8 mouse cellular contexts compared by ENCODE assay signal in the genomic region with DNA sequence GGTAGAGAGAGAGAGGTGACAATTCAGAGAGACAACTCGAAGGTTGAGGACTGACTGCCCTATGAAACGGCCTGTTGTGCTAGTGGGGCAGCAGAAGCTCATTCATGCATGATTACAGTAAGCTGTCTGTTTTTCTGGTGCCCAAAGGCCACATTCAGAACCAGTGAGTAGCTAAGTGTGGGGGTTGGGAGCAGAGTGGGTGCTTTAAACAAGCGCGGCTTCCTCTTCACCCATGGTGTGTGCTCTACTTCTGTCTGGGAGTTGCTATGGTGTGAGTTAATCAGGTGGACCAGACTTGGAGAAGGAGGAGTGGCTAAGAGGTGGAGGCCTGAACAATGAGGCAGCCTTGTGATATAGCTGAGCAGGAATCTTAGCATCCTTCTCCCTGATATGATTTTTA. TPM values are rescaled to one million over a fixed set of nuclear protein-coding genes. Genes with fewer than 3 reads are reported as not detected.
DNase-seq lines count a peak whose midpoint lies in the region; ATAC-seq lines count a peak whose summit lies in the region.

No protein-coding gene starts in this region.

- WGBS in heart, embryonic 16.5 days = 44% methylated on average over 4 of the region's 4 CpGs
- 43% methylated on average over 4 of the region's 4 CpGs for WGBS in hindbrain, embryonic 12.5 days
- 20% methylated on average over 4 of the region's 4 CpGs for WGBS in liver, embryonic 15.5 days (ENCODE audit: insufficient replicate concordance)

- no peaks in the 10 kb centered on the region for H3K9me3 ChIP-seq in heart, embryonic 16.5 days (replicated peaks; ENCODE audit: control insufficient read depth, low read length)
- H3K9me3 ChIP-seq in hindbrain, embryonic 12.5 days (replicated peaks) = no peaks in the 10 kb centered on the region
- no peaks in the 10 kb centered on the region for H3K9me3 ChIP-seq in liver, embryonic 15.5 days (replicated peaks)

- H3K27ac ChIP-seq in heart, embryonic 16.5 days (ENCODE audit: low read length) = 0 out of 2 replicates have a peak overlapping the region, but pooled peaks have one; percentile 6
- H3K27ac ChIP-seq in hindbrain, embryonic 12.5 days = peak overlapping the region; percentile 93
- H3K27ac ChIP-seq in liver, embryonic 15.5 days (replicated peaks) = no peak overlapping the region

- no peaks in the 10 kb centered on the region for H3K36me3 ChIP-seq in heart, embryonic 16.5 days (ENCODE audit: control insufficient read depth, insufficient read depth)
- no peaks in the 10 kb centered on the region for H3K36me3 ChIP-seq in hindbrain, embryonic 12.5 days
- H3K36me3 ChIP-seq in liver, embryonic 15.5 days (replicated peaks) = no peaks in the 10 kb centered on the region

- no peak for ATAC-seq in heart, embryonic 16.5 days (replicated peaks; ENCODE audit: extremely low read depth, insufficient read depth, low FRiP score)
- no peak for ATAC-seq in hindbrain, embryonic 12.5 days (ENCODE audit: low FRiP score)
- ATAC-seq in liver, embryonic 15.5 days (ENCODE audit: insufficient read depth) = no peak

- intact Hi-C loops in heart, postnatal 36 days (cut with DNase I) = no loop called here

- peaks cover 13% of the 10 kb centered on the region for H3K4me1 ChIP-seq in heart, embryonic 16.5 days (ENCODE audit: control insufficient read depth, insufficient read depth, low read length)
- peaks cover 45% of the 10 kb centered on the region for H3K4me1 ChIP-seq in hindbrain, embryonic 12.5 days
- peaks cover 15% of the 10 kb centered on the region for H3K4me1 ChIP-seq in liver, embryonic 15.5 days (replicated peaks)

- H3K27me3 ChIP-seq in heart, embryonic 16.5 days (ENCODE audit: control insufficient read depth, insufficient read depth, low read length) = no peaks in the 10 kb centered on the region
- H3K27me3 ChIP-seq in hindbrain, embryonic 12.5 days = peaks cover 7% of the 10 kb centered on the region; the same call in 1 of the 2 replicates
- H3K27me3 ChIP-seq in liver, embryonic 15.5 days = peaks cover 46% of the 10 kb centered on the region

- no peak for DNase-seq in heart, postnatal 36 days
- DNase-seq in cerebellum, adult 9-10 months = peak; percentile 68
- peak; percentile 23 for DNase-seq in retina, adult 2 months (ENCODE audit: low read depth, low spot score)
- DNase-seq in B cell, adult 2 months = no peak
- DNase-seq in kidney, adult 18-20 months = no peak

- peak overlapping the region; percentile 90 for H3K9ac ChIP-seq in heart, embryonic 16.5 days (ENCODE audit: low read length)
- H3K9ac ChIP-seq in hindbrain, embryonic 12.5 days = peak overlapping the region; percentile 89
- H3K9ac ChIP-seq in liver, embryonic 15.5 days = no peak overlapping the region

- H3K4me2 ChIP-seq in heart, embryonic 16.5 days (ENCODE audit: low read depth, low read length) = peak overlapping the region; percentile 98
- peak overlapping the region; percentile 85 for H3K4me2 ChIP-seq in hindbrain, embryonic 12.5 days (replicated peaks)
- peak overlapping the region; percentile 94 for H3K4me2 ChIP-seq in liver, embryonic 15.5 days

- H3K4me3 ChIP-seq in heart, embryonic 16.5 days (ENCODE audit: low read length) = peak overlapping the region; percentile 89
- H3K4me3 ChIP-seq in hindbrain, embryonic 12.5 days = peak overlapping the region; percentile 71
- H3K4me3 ChIP-seq in liver, embryonic 15.5 days (replicated peaks) = no peak overlapping the region

RNA-seq across cellular contexts. Expression of gene Tnik, which starts 2.2 kb away (rescaled TPM):
- 9.8 and 12.2 TPM in 2 replicates for polyA plus RNA-seq in heart, embryonic 16.5 days (2015; fragmentation: Nextera tagmentation; extraction: Ambion mirVana)
- total RNA-seq in heart, postnatal 36 days (2021) = 10 to 100 TPM; 35.1 to 43.9 TPM
- 47.3 and 47.9 TPM in 2 replicates for polyA plus RNA-seq in hindbrain, embryonic 12.5 days (2016; fragmentation: Nextera tagmentation; extraction: Ambion mirVana)
- polyA plus RNA-seq in liver, embryonic 15.5 days (2015; fragmentation: Nextera tagmentation; extraction: Ambion mirVana) = 1.9 and 2.1 TPM in 2 replicates

Comparison
In these comparisons a context has a peak if more than half of its experiments do, and no peak if none do; other contexts are left out.
1. DNase-seq: peak in cerebellum, adult 9-10 months (single experiment) and retina, adult 2 months (single experiment); none in heart, postnatal 36 days (0 of 2), B cell, adult 2 months (0 of 2) and kidney, adult 18-20 months (single experiment).
2. Peak in every context shown above with its lines, with median percentiles within 50 percentile points of each other: H3K4me2 ChIP-seq.